Mouse (Mus musculus) heart, embryonic 11.5 days (tissue): ENCODE results near the gene Lingo1. TPM values are rescaled to one million over a fixed set of nuclear protein-coding genes. Genes with fewer than 3 reads are reported as not detected.

ENCODE experiments used
- ATAC-seq: fragments of 200-750 bp; cut with Nextera tagmentation; replicated peaks from 2 replicates; pipeline ENCODE4 v1.8.0; 2017; ENCODE audit warnings: moderate library complexity; ENCODE audit not compliant: insufficient number of reproducible peaks, low FRiP score, low TSS enrichment
- H3K27ac ChIP-seq: fragments of 300-500 bp; sonication (generic); 2 replicates; pipeline ENCODE4 v1.5.1; 2014; ENCODE audit warnings: mild to moderate bottlenecking, low read depth, low read length
- H3K27me3 ChIP-seq: fragments of 300-500 bp; sonication (generic); 2 replicates; pipeline ENCODE4 v1.6.1; 2014; ENCODE audit warnings: mild to moderate bottlenecking, low read length, mixed read lengths; ENCODE audit not compliant: control insufficient read depth, insufficient read depth
- H3K36me3 ChIP-seq: fragments of 300-500 bp; sonication (generic); 2 replicates; pipeline ENCODE4 v1.6.1; 2014; ENCODE audit warnings: mild to moderate bottlenecking, low read length, moderate library complexity, mixed read lengths; ENCODE audit not compliant: control insufficient read depth, insufficient read depth
- H3K4me1 ChIP-seq: fragments of 300-500 bp; sonication (generic); 2 replicates; pipeline ENCODE4 v1.6.1; 2014; ENCODE audit warnings: low read length; ENCODE audit not compliant: control insufficient read depth, insufficient read depth
- H3K4me2 ChIP-seq: fragments of 300-500 bp; sonication (generic); 2 replicates; pipeline ENCODE4 v1.6.1; 2014; ENCODE audit warnings: mild to moderate bottlenecking, moderate library complexity
- H3K4me3 ChIP-seq: fragments of 300-500 bp; sonication (generic); 2 replicates; pipeline ENCODE4 v1.5.1; 2014; ENCODE audit warnings: low read depth, low read length
- H3K9ac ChIP-seq: fragments of 300-500 bp; sonication (generic); 2 replicates; pipeline ENCODE4 v1.6.1; 2014; ENCODE audit warnings: mild to moderate bottlenecking, low read depth, low read length, moderate library complexity
- H3K9me3 ChIP-seq: fragments of 300-500 bp; sonication (generic); replicated peaks from 2 replicates; pipeline ENCODE4 v1.6.1; 2016; ENCODE audit warnings: low read length; ENCODE audit not compliant: control insufficient read depth
- WGBS: fragments of 180-500 bp; shearing (Covaris S2); extraction: QIAGEN DNeasy Blood & Tissue Kit; methylation state at CpG from one replicate; pipeline ENCODE4 v1.1.7; 2014; ENCODE audit not compliant: insufficient replicate concordance; 5-methylcytosine and 5-hydroxymethylcytosine counted together
- polyA plus RNA-seq: library from polyadenylated mRNA; unstranded; fragments of >200 nt; fragmentation: Nextera tagmentation; extraction: Ambion mirVana; gene quantifications from 2 replicates; pipeline ENCODE4 v1.2.1, GENCODE M21; 2014

Gene Lingo1
- polyA plus RNA-seq, 1 experiment from 2014 or later, result 2.4 TPM

- ATAC-seq, result no peak
- H3K4me3 ChIP-seq, result no peak overlapping the region
- H3K9me3 ChIP-seq, result no peaks in the 10 kb centered on the region
- no peaks in the 10 kb centered on the region for H3K4me1 ChIP-seq
- WGBS, result 59% methylated on average over 23 of the region's 23 CpGs
- no peak overlapping the region for H3K9ac ChIP-seq
- no peaks in the 10 kb centered on the region for H3K27me3 ChIP-seq
- H3K36me3 ChIP-seq, result no peaks in the 10 kb centered on the region
- H3K27ac ChIP-seq, result no peak overlapping the region
- H3K4me2 ChIP-seq, result no peak overlapping the region
Observed at GRCm38 (mm10) chr9:56572534-56573479, 223.5 kb downstream of the Lingo1 start.

Other genes starting within 250 kb of the Lingo1 start
- 0.82 and 0.87 TPM in 2 replicates for gene Odf3l1, start 68.2 kb upstream of the Lingo1 start, polyA plus RNA-seq
- 18.6 and 22.0 TPM in 2 replicates for gene Cspg4, start 68.6 kb upstream of the Lingo1 start, polyA plus RNA-seq
- gene Snx33, start 131.9 kb upstream of the Lingo1 start, polyA plus RNA-seq, result 4.5 and 5.2 TPM in 2 replicates
- 65.6 and 66.0 TPM in 2 replicates for gene Imp3, start 141.0 kb upstream of the Lingo1 start, polyA plus RNA-seq
- gene Snupn, start 154.4 kb upstream of the Lingo1 start, polyA plus RNA-seq, result 19.0 and 21.6 TPM in 2 replicates
- gene Ptpn9, start 198.5 kb upstream of the Lingo1 start, polyA plus RNA-seq, result 21.9 and 22.0 TPM in 2 replicates